Mouse (Mus musculus) spleen, postnatal 14 days (tissue): ENCODE data around the gene 3110082J24Rik.
A peak's percentile ranks its signal among the peaks of the same experiment; 100 is the strongest.
"Not testable (repeated sequence)": the region's sequence is repeated elsewhere in the genome, so short reads cannot be mapped to it uniquely, and the experiment has no call there.

Experiments used
- DNase-seq, 2 experiments: peaks; one replicate each; pipeline ENCODE4 v3.0.0; 2021 to 2022; ENCODE audit warnings: low spot score in 2 of 2

Gene 3110082J24Rik

DNA sequence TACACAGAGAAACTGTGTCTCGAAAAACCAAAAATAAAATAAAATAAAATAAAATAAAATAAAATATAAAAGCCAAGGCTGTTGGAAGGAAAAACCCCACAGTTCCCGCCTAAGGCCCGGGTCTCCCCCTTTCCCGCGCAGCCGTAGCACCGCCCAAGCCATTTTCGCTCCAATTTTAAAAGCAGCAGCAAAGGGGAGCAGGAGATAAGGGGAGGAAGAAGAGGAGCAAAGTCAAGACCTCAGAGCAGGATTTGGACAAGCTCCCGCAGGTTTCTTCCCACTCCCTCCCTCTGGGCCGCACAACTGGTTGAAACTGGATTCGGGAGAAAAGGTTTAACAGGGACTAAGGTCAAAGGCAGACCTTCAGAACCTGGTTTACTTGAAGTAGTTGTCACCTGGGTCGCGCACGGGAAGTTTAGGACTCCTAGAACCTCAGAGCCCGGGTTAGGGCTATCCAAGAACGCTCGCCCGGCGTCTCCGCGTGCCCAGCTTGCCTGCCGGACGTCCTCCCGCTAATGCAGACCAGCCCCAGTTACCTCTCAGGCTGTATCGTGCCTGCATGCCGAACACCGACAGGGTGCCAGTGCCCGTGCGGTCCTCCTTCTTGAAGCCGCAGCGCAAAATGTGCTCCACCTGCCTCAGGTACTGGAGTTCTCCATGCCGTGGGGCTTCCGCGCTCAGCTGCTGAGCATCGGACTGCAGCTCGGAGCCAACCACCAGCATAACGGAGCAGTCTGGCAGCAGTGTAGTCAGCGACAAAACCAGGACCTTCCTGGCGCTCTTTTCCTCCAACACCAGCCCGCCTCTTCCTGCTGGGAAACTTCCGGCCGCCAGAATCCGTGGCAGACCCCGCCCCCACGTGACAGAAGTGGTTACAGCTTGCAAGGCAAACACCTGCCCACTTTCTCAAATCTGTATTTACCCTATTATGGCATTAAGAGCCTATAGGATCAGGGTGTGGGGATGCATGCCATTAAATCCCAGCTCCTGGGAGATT lies 32.8 kb downstream of the 3110082J24Rik start, which contains the start of gene Tyms:
Gene Tyms, minus strand, starts transcription at position 793 of the 997 bp plus-strand sequence.
- peak; percentile 61 to 70 for DNase-seq

DNA sequence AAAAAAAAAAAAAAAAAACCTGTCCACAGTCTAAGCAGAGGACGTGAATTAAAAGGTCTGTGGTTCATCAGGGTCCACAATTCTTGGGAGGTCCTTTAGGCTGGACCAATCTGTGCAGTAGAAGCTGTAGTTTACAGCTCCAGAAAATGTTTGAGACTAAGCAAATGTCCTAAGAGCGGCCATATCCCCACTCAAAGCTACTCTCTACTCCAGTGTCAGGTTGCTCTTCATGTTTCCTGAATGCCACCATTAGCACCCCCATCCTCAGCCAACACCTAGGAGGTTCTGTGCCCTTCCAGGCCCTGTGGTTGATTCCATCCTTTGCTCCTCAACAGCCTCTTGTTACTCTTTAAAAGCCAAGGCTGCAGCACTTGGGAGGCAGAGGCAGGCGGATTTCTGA lies 33.5 kb downstream of the 3110082J24Rik start:
- no peak for DNase-seq

GRCm38 (mm10) chr5:30071677-30072076 lies 34.2 kb downstream of the 3110082J24Rik start:
- no peak for DNase-seq

DNA sequence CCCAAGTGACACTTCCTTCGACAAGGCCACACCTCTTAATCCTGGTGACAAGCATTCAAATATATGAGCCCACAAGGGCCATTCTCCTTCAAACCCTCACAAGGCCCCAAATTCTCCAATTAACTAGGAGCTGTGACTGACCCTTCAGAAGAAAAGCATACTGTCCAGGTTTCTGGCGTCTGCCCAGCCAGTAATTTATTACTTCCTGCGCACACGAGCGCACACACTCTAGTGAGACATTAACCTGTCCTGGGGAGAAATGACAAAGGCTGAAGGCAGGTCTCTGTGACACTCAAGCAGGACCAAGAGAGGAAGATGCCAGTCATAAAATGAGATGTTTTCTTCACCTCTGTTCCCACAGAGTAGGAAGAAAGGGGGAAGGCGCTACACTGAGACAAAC lies 38.2 kb downstream of the 3110082J24Rik start:
- DNase-seq: no peak

- DNase-seq: not testable (repeated sequence)
These were observed 46.3 kb downstream of the 3110082J24Rik start for GRCm38 (mm10) chr5:30059607-30060006.

DNA sequence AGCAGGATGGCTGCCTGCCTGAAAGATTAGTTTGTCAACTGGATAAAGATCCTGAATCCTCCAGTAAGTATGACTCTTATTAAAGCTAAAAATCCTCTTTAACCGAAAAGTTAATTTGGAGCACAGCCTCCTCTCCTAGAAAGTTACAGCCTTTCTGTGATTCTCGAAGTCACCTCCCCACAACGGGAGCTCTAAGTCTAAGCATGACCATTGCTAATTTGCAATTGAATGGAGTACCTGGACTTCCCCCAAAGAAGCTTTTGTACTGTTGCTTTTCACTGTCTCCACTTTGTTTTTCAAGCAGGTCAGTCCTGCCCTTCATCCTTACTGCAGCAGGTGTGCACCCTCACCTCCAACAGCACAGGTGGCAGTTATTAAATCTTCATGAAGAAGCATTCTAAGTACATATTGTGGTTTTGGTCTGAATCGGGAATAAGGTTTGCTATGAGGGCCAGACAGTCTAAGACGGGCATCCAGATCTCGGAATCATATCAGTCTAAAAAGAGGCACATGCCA lies 47.6 kb downstream of the 3110082J24Rik start:
- DNase-seq: no peak
